Mouse (Mus musculus): ENCODE data around the gene Vps37d.

GRCm38 (mm10) chr5:135077564-135078481 lies at the start of gene Vps37d:
- TF ChIP-seq EP300 (optimal IDR thresholded peaks at IDR 0.05), result no peak
- peak; percentile 82 for TF ChIP-seq CTCF (IDR thresholded peaks at IDR 0.05; ENCODE audit: low read depth)
